Mouse (Mus musculus) ES-E14 (cell line): ENCODE measurements at regions not wholly inside any gene's neighbourhood (a gene's known extent, or its start where the extent isn't known, plus 50 kb on each side); places are given as distances from the start of the nearest gene placed in this dataset.

Experiments used
- CHD2 ChIP-seq: IDR thresholded peaks from 2 replicates; pipeline ENCODE4 v1.6.1; 2014; ENCODE audit warnings: mild to moderate bottlenecking, low read depth, low read length, inconsistent platforms
- ZNF384 ChIP-seq: IDR thresholded peaks from 2 replicates; pipeline ENCODE4 v1.6.1; 2012; ENCODE audit warnings: low read depth, low read length, inconsistent platforms

GRCm38 (mm10) chr2:43403348-43403747 is 151.8 kb upstream of the Kynu start:
- TF ChIP-seq CHD2: no peak
- no peak for TF ChIP-seq ZNF384
